Mouse (Mus musculus) lung, embryonic 15.5 days (tissue): ENCODE data around the gene Hoxd12. TPM values are rescaled to one million over a fixed set of nuclear protein-coding genes. Genes with fewer than 3 reads are reported as not detected.

Source experiments
- ATAC-seq: fragments of 200-750 bp; cut with Nextera tagmentation; 2 replicates; pipeline ENCODE4 v1.8.0; 2017; ENCODE audit warnings: moderate number of reproducible peaks, borderline replicate concordance; ENCODE audit not compliant: low FRiP score, low TSS enrichment; ENCODE audit errors: extremely low read depth
- H3K27ac ChIP-seq: fragments of 300-500 bp; sonication (generic); 2 replicates; pipeline ENCODE4 v1.5.1; 2015; ENCODE audit warnings: moderate library complexity, mild to moderate bottlenecking, inconsistent platforms
- H3K27me3 ChIP-seq: fragments of 300-500 bp; sonication (generic); 2 replicates; pipeline ENCODE4 v1.6.1; 2015; ENCODE audit warnings: inconsistent platforms
- H3K36me3 ChIP-seq: fragments of 300-500 bp; sonication (generic); 2 replicates; pipeline ENCODE4 v1.6.1; 2015; ENCODE audit warnings: inconsistent platforms
- H3K4me1 ChIP-seq: fragments of 300-500 bp; sonication (generic); 2 replicates; pipeline ENCODE4 v1.6.1; 2015; ENCODE audit warnings: inconsistent platforms
- H3K4me2 ChIP-seq: fragments of 300-500 bp; sonication (generic); 2 replicates; pipeline ENCODE4 v1.6.1; 2015; ENCODE audit warnings: inconsistent platforms, mild to moderate bottlenecking, moderate library complexity
- H3K4me3 ChIP-seq: fragments of 300-500 bp; sonication (generic); 2 replicates; pipeline ENCODE4 v1.5.1; 2015; ENCODE audit warnings: mild to moderate bottlenecking, inconsistent platforms
- H3K9ac ChIP-seq: fragments of 300-500 bp; sonication (generic); 2 replicates; pipeline ENCODE4 v1.6.1; 2015; ENCODE audit warnings: inconsistent platforms
- H3K9me3 ChIP-seq: fragments of 300-500 bp; sonication (generic); 2 replicates; pipeline ENCODE4 v1.6.1; 2016; ENCODE audit warnings: inconsistent platforms
- WGBS: fragments of 180-500 bp; shearing (Covaris S2); methylation state at CpG from one replicate; pipeline ENCODE4 v1.1.7; 2015; 5-methylcytosine and 5-hydroxymethylcytosine counted together
- polyA plus RNA-seq: library from polyadenylated mRNA; unstranded; fragments of >200 nt; fragmentation: Nextera tagmentation; extraction: Ambion mirVana; gene quantifications from 2 replicates; pipeline ENCODE4 v1.2.1, GENCODE M21; 2015

Gene Hoxd12
- polyA plus RNA-seq, 1 experiment from 2014 or later: not detected

- Histone ChIP-seq H3K27me3 (peaks cover 99% of the 10 kb centered on the region), H3K4me3 (no peak overlapping the region), H3K36me3 (no peaks in the 10 kb centered on the region), H3K9ac (no peak overlapping the region), H3K4me2 (no peak overlapping the region), H3K9me3 (no peaks in the 10 kb centered on the region), H3K4me1 (peaks cover 16% of the 10 kb centered on the region; the same call in 1 of the 2 replicates), H3K27ac (no peak overlapping the region)
- no peak for ATAC-seq
- WGBS: 1% methylated on average over 16 of the region's 16 CpGs
Measured at GRCm38 (mm10) chr2:74710929-74711543, 36.2 kb downstream of the Hoxd12 start.

GRCm38 (mm10) chr2:74711721-74712621 lies 37.2 kb downstream of the Hoxd12 start, which contains the start of the genes Hoxd3 and Hoxd4:
Hoxd3 (plus strand) TSS chr2:74711927.
Hoxd4 (plus strand) TSS chr2:74711929.
- H3K4me3 ChIP-seq: peak within 1 kb of the TSS; percentile 16
- H3K36me3 ChIP-seq: no peaks in the 10 kb centered on the region
- peak within 1 kb of the TSS; percentile 41 for H3K4me2 ChIP-seq
- no peaks in the 10 kb centered on the region for H3K9me3 ChIP-seq
- no peak within 1 kb of the TSS for H3K27ac ChIP-seq
- H3K9ac ChIP-seq: no peak within 1 kb of the TSS
- ATAC-seq: peak; percentile 33; the same call in 1 of the 2 replicates
- H3K4me1 ChIP-seq: peaks cover 16% of the 10 kb centered on the region; the same call in 1 of the 2 replicates
- peaks cover 99% of the 10 kb centered on the region for H3K27me3 ChIP-seq
- WGBS: under 1% methylated on average over 65 of the region's 65 CpGs

- ATAC-seq: no peak
- 7% methylated on average over 19 of the region's 19 CpGs for WGBS
- Histone ChIP-seq H3K36me3 (no peaks in the 10 kb centered on the region), H3K4me1 (peaks cover 16% of the 10 kb centered on the region; the same call in 1 of the 2 replicates), H3K27ac (no peak overlapping the region), H3K27me3 (peaks cover 99% of the 10 kb centered on the region), H3K9me3 (no peaks in the 10 kb centered on the region), H3K4me2 (no peak overlapping the region), H3K4me3 (no peak overlapping the region), H3K9ac (no peak overlapping the region)
Measured at GRCm38 (mm10) chr2:74713239-74714150, 38.7 kb downstream of the Hoxd12 start.

- no peaks in the 10 kb centered on the region for H3K36me3 ChIP-seq
- 5% methylated on average over 18 of the region's 18 CpGs for WGBS
- H3K27me3 ChIP-seq: peaks cover 99% of the 10 kb centered on the region
- no peak overlapping the region for H3K27ac ChIP-seq
- no peaks in the 10 kb centered on the region for H3K9me3 ChIP-seq
- H3K4me3 ChIP-seq: no peak overlapping the region
- no peak for ATAC-seq
- no peak overlapping the region for H3K4me2 ChIP-seq
- H3K4me1 ChIP-seq: peaks cover 16% of the 10 kb centered on the region; the same call in 1 of the 2 replicates
- no peak overlapping the region for H3K9ac ChIP-seq
Measured at GRCm38 (mm10) chr2:74714156-74714789, 39.5 kb downstream of the Hoxd12 start.

- no peak for ATAC-seq
- Histone ChIP-seq H3K4me1 (peaks cover 16% of the 10 kb centered on the region; the same call in 1 of the 2 replicates), H3K4me2 (no peak overlapping the region), H3K27me3 (peaks cover 99% of the 10 kb centered on the region), H3K36me3 (no peaks in the 10 kb centered on the region), H3K9ac (no peak overlapping the region), H3K9me3 (no peaks in the 10 kb centered on the region), H3K27ac (no peak overlapping the region), H3K4me3 (no peak overlapping the region)
- WGBS: 2% methylated on average over 14 of the region's 14 CpGs
Measured at GRCm38 (mm10) chr2:74714881-74715280, 40.1 kb downstream of the Hoxd12 start.

- peaks cover 99% of the 10 kb centered on the region for H3K27me3 ChIP-seq
- WGBS: 3% methylated on average over 26 of the region's 26 CpGs
- H3K9ac ChIP-seq: no peak overlapping the region
- H3K4me2 ChIP-seq: peak overlapping the region; percentile 51
- H3K9me3 ChIP-seq: no peaks in the 10 kb centered on the region
- ATAC-seq: peak; percentile 67; the same call in 1 of the 2 replicates
- no peak overlapping the region for H3K27ac ChIP-seq
- no peaks in the 10 kb centered on the region for H3K36me3 ChIP-seq
- H3K4me1 ChIP-seq: peaks cover 16% of the 10 kb centered on the region; the same call in 1 of the 2 replicates
- H3K4me3 ChIP-seq: peak overlapping the region; percentile 22; the same call in 1 of the 2 replicates
Measured at GRCm38 (mm10) chr2:74715504-74716241, 40.9 kb downstream of the Hoxd12 start.

GRCm38 (mm10) chr2:74720384-74720783 lies 45.6 kb downstream of the Hoxd12 start:
- Histone ChIP-seq H3K4me2 (no peak overlapping the region), H3K4me1 (peaks cover 6% of the 10 kb centered on the region; the same call in 1 of the 2 replicates), H3K27me3 (peaks cover 100% of the 10 kb centered on the region), H3K36me3 (no peaks in the 10 kb centered on the region), H3K4me3 (no peak overlapping the region), H3K9me3 (no peaks in the 10 kb centered on the region), H3K9ac (no peak overlapping the region), H3K27ac (no peak overlapping the region)
- 12% methylated on average over 2 of the region's 2 CpGs for WGBS
- no peak for ATAC-seq

- Histone ChIP-seq H3K9me3 (no peaks in the 10 kb centered on the region), H3K4me1 (peaks cover under 1% of the 10 kb centered on the region; the same call in 1 of the 2 replicates), H3K4me3 (no peak overlapping the region), H3K9ac (no peak overlapping the region), H3K36me3 (no peaks in the 10 kb centered on the region), H3K4me2 (no peak overlapping the region), H3K27me3 (peaks cover 100% of the 10 kb centered on the region), H3K27ac (no peak overlapping the region)
- no peak for ATAC-seq
- WGBS: 14% methylated on average over 5 of the region's 5 CpGs
Measured at GRCm38 (mm10) chr2:74720955-74721491, 46.2 kb downstream of the Hoxd12 start.

- Histone ChIP-seq H3K4me3 (no peak overlapping the region), H3K9ac (no peak overlapping the region), H3K4me2 (no peak overlapping the region), H3K4me1 (no peaks in the 10 kb centered on the region), H3K27ac (no peak overlapping the region), H3K36me3 (no peaks in the 10 kb centered on the region), H3K9me3 (no peaks in the 10 kb centered on the region), H3K27me3 (peaks cover 100% of the 10 kb centered on the region)
- ATAC-seq: no peak
- 9% methylated on average over 6 of the region's 6 CpGs for WGBS
Measured at GRCm38 (mm10) chr2:74721882-74722281, 47.1 kb downstream of the Hoxd12 start.

GRCm38 (mm10) chr2:74722949-74723348 lies 48.1 kb downstream of the Hoxd12 start:
- H3K36me3 ChIP-seq: no peaks in the 10 kb centered on the region
- H3K9ac ChIP-seq: no peak overlapping the region
- no peak overlapping the region for H3K27ac ChIP-seq
- H3K27me3 ChIP-seq: peaks cover 100% of the 10 kb centered on the region
- no peak overlapping the region for H3K4me3 ChIP-seq
- H3K4me2 ChIP-seq: no peak overlapping the region
- 12% methylated on average over 8 of the region's 8 CpGs for WGBS
- no peak for ATAC-seq
- no peaks in the 10 kb centered on the region for H3K9me3 ChIP-seq
- no peaks in the 10 kb centered on the region for H3K4me1 ChIP-seq
